Mouse (Mus musculus): ENCODE measurements around the gene Atp1b1. TPM values are rescaled to one million over a fixed set of nuclear protein-coding genes. Genes with fewer than 3 reads are reported as not detected.

The Atp1b1 gene
- polyA plus RNA-seq, 1 experiment from 2014 or later: 12.5 TPM

- WGBS: 71% methylated on average over 13 of the region's 13 CpGs
- H3K27me3 ChIP-seq: peaks cover 54% of the 10 kb centered on the region
- no peak overlapping the region for H3K4me2 ChIP-seq
- peaks cover 20% of the 10 kb centered on the region for H3K4me1 ChIP-seq
- no peak overlapping the region for H3K9ac ChIP-seq
- H3K4me3 ChIP-seq: no peak overlapping the region
- no peak for ATAC-seq (ENCODE audit: insufficient number of reproducible peaks, insufficient read depth, low FRiP score, low TSS enrichment, low read depth)
- no peaks in the 10 kb centered on the region for H3K9me3 ChIP-seq
- H3K27ac ChIP-seq: no peak overlapping the region
- no peaks in the 10 kb centered on the region for H3K36me3 ChIP-seq
These were observed 3.0 kb upstream of the Atp1b1 start for GRCm38 (mm10) chr1:164460921-164461697.

GRCm38 (mm10) chr1:164459127-164459905, 1.2 kb upstream of the Atp1b1 start:
- H3K27me3 ChIP-seq: peaks cover 70% of the 10 kb centered on the region
- WGBS: 52% methylated on average over 12 of the region's 12 CpGs
- H3K36me3 ChIP-seq: no peaks in the 10 kb centered on the region
- H3K4me1 ChIP-seq: peaks cover 30% of the 10 kb centered on the region
- H3K9ac ChIP-seq: no peak overlapping the region
- no peak overlapping the region for H3K27ac ChIP-seq
- H3K9me3 ChIP-seq: no peaks in the 10 kb centered on the region
- H3K4me2 ChIP-seq: peak overlapping the region; percentile 91; the same call in 1 of the 2 replicates
- ATAC-seq (ENCODE audit: insufficient number of reproducible peaks, insufficient read depth, low FRiP score, low TSS enrichment, low read depth): no peak; the same call in 1 of the 2 replicates
- H3K4me3 ChIP-seq: peak overlapping the region; percentile 59

DNA sequence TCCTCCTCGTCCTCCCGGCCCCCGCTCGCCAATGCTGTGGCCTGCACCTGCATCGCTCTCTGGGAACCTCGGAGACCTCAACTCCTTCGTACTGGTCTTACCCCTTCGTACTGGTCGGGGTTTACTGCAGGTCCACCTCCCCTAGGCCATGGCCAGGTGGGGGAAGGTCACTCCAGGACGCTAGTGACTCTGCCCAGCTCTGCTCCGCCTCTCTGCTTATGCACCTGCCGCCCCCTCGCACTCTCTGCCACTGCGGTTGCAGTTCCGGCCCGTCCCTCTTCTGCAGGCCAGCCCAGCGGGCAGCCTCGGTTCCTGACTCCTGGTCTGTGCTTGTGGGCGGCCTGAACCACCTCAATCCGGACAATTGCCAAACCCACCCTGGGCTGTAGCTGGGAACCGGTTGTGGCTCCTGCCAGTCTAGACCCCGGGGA, 481 bp upstream of the Atp1b1 start:
- Histone ChIP-seq H3K27me3 (peaks cover 70% of the 10 kb centered on the region), H3K9ac (peak overlapping the region; percentile 74; the same call in 1 of the 2 replicates)

GRCm38 (mm10) chr1:164457531-164458244, 467 bp downstream of the Atp1b1 start:
- Histone ChIP-seq H3K4me1 (peaks cover 30% of the 10 kb centered on the region), H3K9me3 (no peaks in the 10 kb centered on the region), H3K27ac (peak overlapping the region; percentile 45; the same call in 1 of the 2 replicates), H3K27me3 (peaks cover 70% of the 10 kb centered on the region), H3K9ac (peak overlapping the region; percentile 74), H3K4me3 (peak overlapping the region; percentile 59), H3K4me2 (peak overlapping the region; percentile 91), H3K36me3 (0 out of 2 replicates have a peak, but pooled peaks cover 2% of the 10 kb centered on the region)
- WGBS: 0% methylated on average over 69 of the region's 76 CpGs
- peak; percentile 76 for ATAC-seq (ENCODE audit: insufficient number of reproducible peaks, insufficient read depth, low FRiP score, low TSS enrichment, low read depth)

More for the DNA sequence above, 481 bp upstream of the Atp1b1 start:
- no peaks in the 10 kb centered on the region for H3K9me3 ChIP-seq
- 2% methylated on average over 22 of the region's 22 CpGs for WGBS
- H3K4me1 ChIP-seq: peaks cover 30% of the 10 kb centered on the region
- no peaks in the 10 kb centered on the region for H3K36me3 ChIP-seq
- H3K4me2 ChIP-seq: peak overlapping the region; percentile 91
- H3K27ac ChIP-seq: no peak overlapping the region
- H3K4me3 ChIP-seq: peak overlapping the region; percentile 59
- ATAC-seq (ENCODE audit: insufficient number of reproducible peaks, insufficient read depth, low FRiP score, low TSS enrichment, low read depth): peak; percentile 10; the same call in 1 of the 2 replicates

GRCm38 (mm10) chr1:164456731-164457130, 1.4 kb downstream of the Atp1b1 start:
- H3K4me3 ChIP-seq: peak overlapping the region; percentile 59
- H3K9me3 ChIP-seq: no peaks in the 10 kb centered on the region
- no peak overlapping the region for H3K9ac ChIP-seq
- H3K36me3 ChIP-seq: 0 out of 2 replicates have a peak, but pooled peaks cover 2% of the 10 kb centered on the region
- H3K27ac ChIP-seq: no peak overlapping the region
- no peak for ATAC-seq (ENCODE audit: insufficient number of reproducible peaks, insufficient read depth, low FRiP score, low TSS enrichment, low read depth)
- peaks cover 66% of the 10 kb centered on the region for H3K27me3 ChIP-seq
- 9% methylated on average over 8 of the region's 8 CpGs for WGBS
- H3K4me2 ChIP-seq: peak overlapping the region; percentile 91
- peaks cover 30% of the 10 kb centered on the region for H3K4me1 ChIP-seq

- Histone ChIP-seq H3K9ac (no peak overlapping the region), H3K4me2 (peak overlapping the region; percentile 91), H3K9me3 (no peaks in the 10 kb centered on the region), H3K27me3 (peaks cover 60% of the 10 kb centered on the region), H3K36me3 (0 out of 2 replicates have a peak, but pooled peaks cover 2% of the 10 kb centered on the region), H3K4me1 (peaks cover 30% of the 10 kb centered on the region), H3K27ac (no peak overlapping the region), H3K4me3 (peak overlapping the region; percentile 59; the same call in 1 of the 2 replicates)
- no peak for ATAC-seq (ENCODE audit: insufficient number of reproducible peaks, insufficient read depth, low FRiP score, low TSS enrichment, low read depth)
- 29% methylated on average over 6 of the region's 6 CpGs for WGBS
These were observed 2.1 kb downstream of the Atp1b1 start for GRCm38 (mm10) chr1:164456065-164456464.

- H3K36me3 ChIP-seq: 0 out of 2 replicates have a peak, but pooled peaks cover 2% of the 10 kb centered on the region
- ATAC-seq (ENCODE audit: insufficient number of reproducible peaks, insufficient read depth, low FRiP score, low TSS enrichment, low read depth): no peak
- peaks cover 30% of the 10 kb centered on the region for H3K4me1 ChIP-seq
- H3K9me3 ChIP-seq: no peaks in the 10 kb centered on the region
- 65% methylated on average over 7 of the region's 7 CpGs for WGBS
- H3K4me3 ChIP-seq: no peak overlapping the region
- no peak overlapping the region for H3K9ac ChIP-seq
- no peak overlapping the region for H3K4me2 ChIP-seq
- no peak overlapping the region for H3K27ac ChIP-seq
- H3K27me3 ChIP-seq: peaks cover 55% of the 10 kb centered on the region
These were observed 2.5 kb downstream of the Atp1b1 start for GRCm38 (mm10) chr1:164455614-164456013.

GRCm38 (mm10) chr1:164454747-164455400, 3.3 kb downstream of the Atp1b1 start:
- Histone ChIP-seq H3K4me1 (peaks cover 30% of the 10 kb centered on the region), H3K9ac (no peak overlapping the region), H3K36me3 (0 out of 2 replicates have a peak, but pooled peaks cover 2% of the 10 kb centered on the region), H3K9me3 (no peaks in the 10 kb centered on the region), H3K4me2 (peak overlapping the region; percentile 48), H3K4me3 (peak overlapping the region; percentile 8; the same call in 1 of the 2 replicates), H3K27ac (no peak overlapping the region), H3K27me3 (peaks cover 50% of the 10 kb centered on the region)
- WGBS: 36% methylated on average over 14 of the region's 14 CpGs
- no peak for ATAC-seq (ENCODE audit: insufficient number of reproducible peaks, insufficient read depth, low FRiP score, low TSS enrichment, low read depth)

DNA sequence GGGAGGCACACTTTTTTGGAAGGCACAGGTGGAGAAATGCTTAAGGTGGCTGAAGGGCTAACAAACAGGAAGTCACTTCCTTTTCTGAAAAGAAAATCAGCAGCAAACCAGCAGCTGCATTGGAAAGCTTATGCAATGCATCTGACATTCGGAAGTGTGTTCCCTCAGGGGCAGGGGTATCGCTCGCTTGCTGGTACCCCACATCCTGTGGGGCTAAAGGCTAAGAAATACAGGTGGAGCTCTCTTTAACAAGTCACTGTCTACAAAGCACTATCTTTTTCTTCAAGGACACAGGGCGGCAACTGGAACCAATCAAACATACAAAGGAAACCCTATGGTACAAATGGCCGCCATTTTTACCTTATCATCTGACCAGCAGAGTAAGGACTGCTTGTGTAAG, 4.4 kb downstream of the Atp1b1 start:
- 75% methylated on average over 5 of the region's 5 CpGs for WGBS
- no peak for ATAC-seq (ENCODE audit: insufficient number of reproducible peaks, insufficient read depth, low FRiP score, low TSS enrichment, low read depth)

DNA sequence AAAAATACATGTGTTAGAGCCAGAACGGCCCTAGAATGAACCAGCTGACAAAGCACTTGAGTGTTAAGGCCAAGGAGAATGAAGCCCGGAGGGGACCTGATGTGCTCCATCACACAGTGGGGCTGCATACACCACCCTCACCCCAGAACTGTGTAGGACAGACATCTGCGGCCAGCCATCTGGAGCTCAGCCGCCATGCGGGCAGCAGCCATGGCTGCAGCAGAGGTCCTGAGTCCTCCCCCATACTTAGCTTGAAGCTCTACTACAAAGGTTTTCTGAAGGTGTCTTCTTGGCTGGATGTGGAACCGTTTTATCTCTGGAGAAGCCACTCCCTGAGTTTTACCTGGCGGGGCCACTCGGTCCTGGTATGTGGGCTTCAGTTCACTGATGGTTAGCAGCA, 5.0 kb downstream of the Atp1b1 start:
- Histone ChIP-seq H3K4me3 (no peak overlapping the region), H3K27ac (no peak overlapping the region), H3K9ac (no peak overlapping the region), H3K27me3 (peaks cover 32% of the 10 kb centered on the region), H3K36me3 (0 out of 2 replicates have a peak, but pooled peaks cover 2% of the 10 kb centered on the region), H3K4me1 (peaks cover 25% of the 10 kb centered on the region), H3K4me2 (no peak overlapping the region), H3K9me3 (no peaks in the 10 kb centered on the region)
- no peak for ATAC-seq (ENCODE audit: insufficient number of reproducible peaks, insufficient read depth, low FRiP score, low TSS enrichment, low read depth)
- WGBS: 94% methylated on average over 8 of the region's 8 CpGs

More for the DNA sequence above, 4.4 kb downstream of the Atp1b1 start:
- Histone ChIP-seq H3K9me3 (no peaks in the 10 kb centered on the region), H3K27me3 (peaks cover 38% of the 10 kb centered on the region), H3K4me1 (peaks cover 29% of the 10 kb centered on the region), H3K4me2 (no peak overlapping the region), H3K36me3 (0 out of 2 replicates have a peak, but pooled peaks cover 2% of the 10 kb centered on the region), H3K9ac (no peak overlapping the region), H3K27ac (no peak overlapping the region), H3K4me3 (no peak overlapping the region)

All from embryonic facial prominence, embryonic 13.5 days (tissue).